Comparison of ENCODE assay signal across 7 mouse cellular contexts in the genomic region with DNA sequence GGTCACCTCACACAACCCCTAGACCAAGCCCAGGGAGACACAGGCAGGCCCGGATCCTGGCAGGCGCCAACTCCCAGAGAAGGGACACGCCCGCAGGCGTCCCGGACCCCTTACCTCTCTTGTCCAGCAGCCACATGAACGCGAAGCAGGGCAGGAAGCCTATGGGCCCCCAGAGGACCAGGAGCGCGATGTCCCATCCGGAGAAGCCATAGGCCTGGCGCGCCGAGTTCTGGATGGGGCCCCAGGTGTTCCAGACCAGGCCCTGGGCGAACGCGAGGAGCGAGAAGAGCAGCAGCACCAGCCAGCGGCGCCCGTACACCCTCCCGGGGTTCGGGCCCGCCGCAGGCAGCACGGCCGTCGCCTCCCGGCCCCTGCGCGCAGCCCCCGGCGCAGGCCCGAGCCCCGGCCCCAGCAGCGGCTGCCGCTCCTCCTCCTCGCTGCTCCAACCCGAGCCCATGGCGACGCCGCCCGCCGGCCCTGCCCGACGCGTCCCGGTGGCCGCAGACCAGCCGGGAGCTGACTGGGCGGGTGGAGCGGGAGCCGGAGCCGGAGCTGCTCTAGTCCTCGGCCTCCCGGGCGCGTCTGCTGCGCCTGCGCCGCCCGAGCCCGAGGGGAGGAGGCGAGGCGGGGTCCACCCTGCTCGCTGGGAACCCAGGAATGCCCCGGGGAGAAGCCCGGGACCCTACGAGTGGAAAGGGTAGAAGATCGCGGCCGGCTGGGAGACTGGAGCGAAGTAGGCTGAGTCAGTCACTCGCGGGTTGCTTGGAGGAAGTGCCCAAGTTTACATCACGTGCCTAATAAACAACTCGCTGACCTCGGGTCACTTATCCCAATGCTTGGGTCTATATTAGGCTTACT. TPM values are rescaled to one million over a fixed set of nuclear protein-coding genes. Genes with fewer than 3 reads are reported as not detected.
DNase-seq lines count a peak whose midpoint lies in the region; ATAC-seq lines count a peak whose summit lies in the region.

Gene Dirc2, minus strand, starts transcription at position 572 of the 858 bp plus-strand sequence.

- WGBS in embryonic facial prominence, embryonic 12.5 days = under 1% methylated on average over 78 of the region's 78 CpGs
- under 1% methylated on average over 73 of the region's 78 CpGs for WGBS in limb, embryonic 10.5 days
- under 1% methylated on average over 72 of the region's 78 CpGs for WGBS in midbrain, embryonic 12.5 days

- no peaks in the 10 kb centered on the region for H3K27me3 ChIP-seq in embryonic facial prominence, embryonic 12.5 days
- no peaks in the 10 kb centered on the region for H3K27me3 ChIP-seq in limb, embryonic 10.5 days (ENCODE audit: low read depth, poor library complexity, severe bottlenecking)
- H3K27me3 ChIP-seq in midbrain, embryonic 12.5 days = no peaks in the 10 kb centered on the region

- DNase-seq in adrenal gland, postnatal 10 days = peak; percentile 85
- peak; percentile 99 for DNase-seq in heart, adult 11 months
- DNase-seq in kidney, adult 18-20 months = peak; percentile 86
- DNase-seq in limb, embryonic 10.5 days (ENCODE audit: low spot score) = peak; percentile 83
- peak; percentile 72 for DNase-seq in skeletal muscle tissue, adult 2 months (ENCODE audit: low read depth, low spot score)

- H3K9me3 ChIP-seq in embryonic facial prominence, embryonic 12.5 days = no peaks in the 10 kb centered on the region
- no peaks in the 10 kb centered on the region for H3K9me3 ChIP-seq in limb, embryonic 10.5 days (replicated peaks)
- no peaks in the 10 kb centered on the region for H3K9me3 ChIP-seq in midbrain, embryonic 12.5 days

- ATAC-seq in embryonic facial prominence, embryonic 12.5 days (ENCODE audit: insufficient number of reproducible peaks, insufficient read depth, low FRiP score, low TSS enrichment) = peak; percentile 84
- peak; percentile 85 for ATAC-seq in midbrain, embryonic 12.5 days (ENCODE audit: low FRiP score, low read depth)

- peak within 1 kb of the TSS; percentile 89 for H3K4me3 ChIP-seq in embryonic facial prominence, embryonic 12.5 days
- peak within 1 kb of the TSS; percentile 75 for H3K4me3 ChIP-seq in limb, embryonic 10.5 days
- peak within 1 kb of the TSS; percentile 80 for H3K4me3 ChIP-seq in midbrain, embryonic 12.5 days

- peaks cover 26% of the 10 kb centered on the region for H3K4me1 ChIP-seq in embryonic facial prominence, embryonic 12.5 days
- H3K4me1 ChIP-seq in limb, embryonic 10.5 days = peaks cover 38% of the 10 kb centered on the region
- H3K4me1 ChIP-seq in midbrain, embryonic 12.5 days = peaks cover 31% of the 10 kb centered on the region

- peak within 1 kb of the TSS; percentile 97 for H3K9ac ChIP-seq in embryonic facial prominence, embryonic 12.5 days
- peak within 1 kb of the TSS; percentile 94 for H3K9ac ChIP-seq in midbrain, embryonic 12.5 days (replicated peaks)

- H3K36me3 ChIP-seq in embryonic facial prominence, embryonic 12.5 days = no peaks in the 10 kb centered on the region
- peaks cover 9% of the 10 kb centered on the region; the same call in 1 of the 2 replicates for H3K36me3 ChIP-seq in limb, embryonic 10.5 days
- H3K36me3 ChIP-seq in midbrain, embryonic 12.5 days = no peaks in the 10 kb centered on the region

- peak within 1 kb of the TSS; percentile 91 for H3K4me2 ChIP-seq in embryonic facial prominence, embryonic 12.5 days (replicated peaks)
- H3K4me2 ChIP-seq in midbrain, embryonic 12.5 days (replicated peaks) = peak within 1 kb of the TSS; percentile 88

- peak within 1 kb of the TSS; percentile 72 for H3K27ac ChIP-seq in embryonic facial prominence, embryonic 12.5 days
- peak within 1 kb of the TSS; percentile 93 for H3K27ac ChIP-seq in limb, embryonic 10.5 days
- peak within 1 kb of the TSS; percentile 83 for H3K27ac ChIP-seq in midbrain, embryonic 12.5 days (replicated peaks)

RNA-seq across cellular contexts. Expression of gene Dirc2, which starts in this region (rescaled TPM):
- 10 to 100 TPM; 27.0 to 30.1 TPM for total RNA-seq in adrenal gland, postnatal 10 days (2021)
- polyA plus RNA-seq in embryonic facial prominence, embryonic 12.5 days (2016; fragmentation: Nextera tagmentation; extraction: Ambion mirVana) = 24.8 and 25.9 TPM in 2 replicates
- 10.7 and 13.3 TPM in 2 replicates for polyA plus RNA-seq in limb, embryonic 10.5 days (2016; fragmentation: Nextera tagmentation; extraction: Ambion mirVana)
- 24.5 and 26.3 TPM in 2 replicates for polyA plus RNA-seq in midbrain, embryonic 12.5 days (2016; fragmentation: Nextera tagmentation; extraction: Ambion mirVana)

Comparison
In these comparisons a context has a peak if more than half of its experiments do, and no peak if none do; other contexts are left out.
1. Peak in every context shown above with its lines: DNase-seq, ATAC-seq, H3K4me3 ChIP-seq and H3K27ac ChIP-seq.